Mouse (Mus musculus) limb, embryonic 15.5 days (tissue): ENCODE data around the gene Gatb. TPM values are rescaled to one million over a fixed set of nuclear protein-coding genes. Genes with fewer than 3 reads are reported as not detected.

Experiments
- ATAC-seq: fragments of 200-750 bp; cut with Nextera tagmentation; 2 replicates; pipeline ENCODE4 v1.8.0; 2017; ENCODE audit warnings: low read depth, moderate TSS enrichment; ENCODE audit not compliant: insufficient number of reproducible peaks, low FRiP score, low TSS enrichment
- H3K27ac ChIP-seq: fragments of 300-500 bp; sonication (generic); 2 replicates; pipeline ENCODE4 v1.5.1; 2015; ENCODE audit warnings: moderate library complexity, mild to moderate bottlenecking, inconsistent platforms
- H3K27me3 ChIP-seq: fragments of 300-500 bp; sonication (generic); 2 replicates; pipeline ENCODE4 v1.6.1; 2015; ENCODE audit warnings: inconsistent platforms
- H3K36me3 ChIP-seq: fragments of 300-500 bp; sonication (generic); 2 replicates; pipeline ENCODE4 v1.6.1; 2015; ENCODE audit warnings: inconsistent platforms
- H3K4me1 ChIP-seq: fragments of 300-500 bp; sonication (generic); 2 replicates; pipeline ENCODE4 v1.6.1; 2015; ENCODE audit warnings: inconsistent platforms
- H3K4me2 ChIP-seq: fragments of 300-500 bp; sonication (generic); 2 replicates; pipeline ENCODE4 v1.6.1; 2015; ENCODE audit warnings: mild to moderate bottlenecking, inconsistent platforms
- H3K4me3 ChIP-seq: fragments of 300-500 bp; sonication (generic); 2 replicates; pipeline ENCODE4 v1.5.1; 2015; ENCODE audit warnings: mild to moderate bottlenecking, inconsistent platforms
- H3K9ac ChIP-seq: fragments of 300-500 bp; sonication (generic); 2 replicates; pipeline ENCODE4 v1.6.1; 2015; ENCODE audit warnings: inconsistent platforms
- H3K9me3 ChIP-seq: fragments of 300-500 bp; sonication (generic); 2 replicates; pipeline ENCODE4 v1.6.1; 2016; ENCODE audit warnings: inconsistent platforms
- WGBS: fragments of 180-500 bp; shearing (Covaris S2); methylation state at CpG from one replicate; pipeline ENCODE4 v1.1.7; 2015; 5-methylcytosine and 5-hydroxymethylcytosine counted together
- polyA plus RNA-seq: library from polyadenylated mRNA; unstranded; fragments of >200 nt; fragmentation: Nextera tagmentation; extraction: Ambion mirVana; gene quantifications from 2 replicates; pipeline ENCODE4 v1.2.1, GENCODE M21; 2015

Gene Gatb
- polyA plus RNA-seq = 18.0 and 21.5 TPM in 2 replicates

GRCm38 (mm10) chr3:85573864-85574830 is at the start of gene Gatb:
Gene Gatb (plus strand): TSS chr3:85574119.
- Histone ChIP-seq H3K36me3 (no peaks in the 10 kb centered on the region), H3K9me3 (no peaks in the 10 kb centered on the region), H3K9ac (peak within 1 kb of the TSS; percentile 76), H3K4me3 (peak within 1 kb of the TSS; percentile 78), H3K27ac (peak within 1 kb of the TSS; percentile 78), H3K4me1 (peaks cover 3% of the 10 kb centered on the region; the same call in 1 of the 2 replicates), H3K4me2 (peak within 1 kb of the TSS; percentile 71), H3K27me3 (no peaks in the 10 kb centered on the region)
- 3% methylated on average over 41 of the region's 41 CpGs for WGBS
- ATAC-seq = peak; percentile 99

- Histone ChIP-seq H3K4me3 (no peak overlapping the region), H3K9ac (no peak overlapping the region), H3K27ac (no peak overlapping the region), H3K4me2 (no peak overlapping the region), H3K9me3 (no peaks in the 10 kb centered on the region), H3K36me3 (no peaks in the 10 kb centered on the region), H3K27me3 (no peaks in the 10 kb centered on the region), H3K4me1 (0 out of 2 replicates have a peak, but pooled peaks cover 2% of the 10 kb centered on the region)
- ATAC-seq = no peak
- WGBS = 79% methylated on average over 8 of the region's 8 CpGs
These were observed 43.2 kb upstream of the Gatb start for GRCm38 (mm10) chr3:85530601-85531161.

GRCm38 (mm10) chr3:85532376-85532775 is 41.5 kb upstream of the Gatb start:
- no peak for ATAC-seq
- H3K27me3 ChIP-seq = no peaks in the 10 kb centered on the region
- no peak overlapping the region for H3K4me3 ChIP-seq
- no peaks in the 10 kb centered on the region for H3K9me3 ChIP-seq
- no peak overlapping the region for H3K27ac ChIP-seq
- H3K36me3 ChIP-seq = no peaks in the 10 kb centered on the region
- H3K9ac ChIP-seq = no peak overlapping the region
- H3K4me2 ChIP-seq = no peak overlapping the region
- peaks cover 9% of the 10 kb centered on the region; the same call in 1 of the 2 replicates for H3K4me1 ChIP-seq
- WGBS = 77% methylated on average over 3 of the region's 3 CpGs

- Histone ChIP-seq H3K9me3 (no peaks in the 10 kb centered on the region), H3K27me3 (no peaks in the 10 kb centered on the region), H3K9ac (no peak overlapping the region), H3K36me3 (no peaks in the 10 kb centered on the region), H3K4me2 (no peak overlapping the region), H3K4me1 (peaks cover 9% of the 10 kb centered on the region; the same call in 1 of the 2 replicates), H3K27ac (no peak overlapping the region), H3K4me3 (no peak overlapping the region)
- 87% methylated on average over 3 of the region's 3 CpGs for WGBS
- no peak for ATAC-seq
These were observed 38.9 kb upstream of the Gatb start for GRCm38 (mm10) chr3:85535042-85535441.

DNA sequence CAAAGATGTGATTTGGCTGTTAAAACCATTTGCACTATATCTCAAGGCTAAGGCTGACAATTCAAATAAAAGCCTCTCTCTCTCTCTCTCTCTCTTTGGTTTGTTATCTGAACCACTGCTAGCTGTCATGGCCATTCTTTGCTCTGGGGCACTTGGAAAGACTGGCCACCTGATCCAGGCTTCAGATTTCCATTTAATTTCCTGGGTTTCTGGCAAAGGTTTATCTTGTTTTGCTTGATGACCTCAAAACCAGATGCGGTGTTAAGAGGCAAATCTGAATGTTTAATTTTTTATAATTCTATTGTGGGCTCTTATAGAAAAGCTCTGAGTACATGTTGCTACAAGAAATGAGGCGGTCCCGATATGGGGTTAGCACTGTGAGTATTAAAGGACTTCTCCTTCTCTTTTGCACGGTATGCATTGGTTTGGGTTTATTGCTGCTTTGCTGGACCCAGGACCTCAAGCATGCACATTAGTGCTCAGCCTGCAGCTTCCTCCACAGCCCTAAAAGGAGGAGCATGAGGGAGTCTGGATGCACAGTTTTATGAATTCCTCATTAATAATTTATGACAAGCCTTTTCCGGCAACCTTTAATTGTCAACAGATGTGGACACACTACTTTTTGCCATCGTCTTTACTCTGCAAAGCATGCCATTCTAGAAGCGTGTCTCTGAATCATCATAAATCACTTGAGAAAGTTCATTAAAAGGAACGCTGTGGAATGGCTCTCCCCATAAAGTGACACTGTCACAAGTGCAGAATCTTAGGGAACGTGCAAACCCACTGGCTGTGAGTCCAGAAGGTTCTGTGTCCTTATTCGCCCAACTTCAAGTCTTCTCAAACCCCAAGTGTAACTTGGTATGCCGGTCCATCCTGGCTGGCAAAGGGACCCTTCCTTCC is 38.0 kb upstream of the Gatb start:
- Histone ChIP-seq H3K27ac (no peak overlapping the region), H3K4me1 (peaks cover 9% of the 10 kb centered on the region; the same call in 1 of the 2 replicates), H3K9ac (no peak overlapping the region), H3K36me3 (no peaks in the 10 kb centered on the region), H3K4me3 (no peak overlapping the region), H3K4me2 (no peak overlapping the region), H3K9me3 (no peaks in the 10 kb centered on the region), H3K27me3 (no peaks in the 10 kb centered on the region)
- WGBS = 33% methylated on average over 11 of the region's 11 CpGs
- no peak for ATAC-seq

- no peaks in the 10 kb centered on the region for H3K36me3 ChIP-seq
- H3K27me3 ChIP-seq = no peaks in the 10 kb centered on the region
- no peak for ATAC-seq
- no peaks in the 10 kb centered on the region for H3K9me3 ChIP-seq
- 58% methylated on average over 3 of the region's 3 CpGs for WGBS
- H3K4me1 ChIP-seq = no peaks in the 10 kb centered on the region
- no peak overlapping the region for H3K27ac ChIP-seq
- H3K4me2 ChIP-seq = no peak overlapping the region
- no peak overlapping the region for H3K4me3 ChIP-seq
- H3K9ac ChIP-seq = no peak overlapping the region
These were observed 31.2 kb upstream of the Gatb start for GRCm38 (mm10) chr3:85542765-85543164.

DNA sequence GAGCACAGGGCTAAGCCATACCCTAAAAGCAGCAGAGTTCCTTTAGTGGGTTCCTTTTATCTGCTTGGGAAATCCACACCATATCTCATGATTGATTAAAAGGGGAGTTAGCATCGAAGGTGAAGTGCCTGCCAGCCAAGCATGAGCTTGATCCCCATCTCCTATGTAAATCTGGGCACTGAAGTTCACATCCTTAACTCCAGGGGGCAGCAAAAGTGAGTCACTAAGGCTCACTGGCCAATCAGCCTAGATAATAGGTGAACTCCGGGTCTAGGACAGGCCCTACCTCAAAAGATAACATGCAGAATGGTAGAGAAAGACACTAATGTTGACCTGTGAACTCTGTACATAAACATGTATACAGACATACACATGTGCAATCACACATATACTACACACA is 30.3 kb upstream of the Gatb start:
- H3K4me3 ChIP-seq = no peak overlapping the region
- 58% methylated on average over 2 of the region's 2 CpGs for whole genome bisulfite sequencing
- H3K9ac ChIP-seq = no peak overlapping the region
- H3K27ac ChIP-seq = no peak overlapping the region
- H3K9me3 ChIP-seq = no peaks in the 10 kb centered on the region
- H3K36me3 ChIP-seq = no peaks in the 10 kb centered on the region
- H3K27me3 ChIP-seq = no peaks in the 10 kb centered on the region
- ATAC-seq = no peak
- H3K4me2 ChIP-seq = no peak overlapping the region
- H3K4me1 ChIP-seq = no peaks in the 10 kb centered on the region

DNA sequence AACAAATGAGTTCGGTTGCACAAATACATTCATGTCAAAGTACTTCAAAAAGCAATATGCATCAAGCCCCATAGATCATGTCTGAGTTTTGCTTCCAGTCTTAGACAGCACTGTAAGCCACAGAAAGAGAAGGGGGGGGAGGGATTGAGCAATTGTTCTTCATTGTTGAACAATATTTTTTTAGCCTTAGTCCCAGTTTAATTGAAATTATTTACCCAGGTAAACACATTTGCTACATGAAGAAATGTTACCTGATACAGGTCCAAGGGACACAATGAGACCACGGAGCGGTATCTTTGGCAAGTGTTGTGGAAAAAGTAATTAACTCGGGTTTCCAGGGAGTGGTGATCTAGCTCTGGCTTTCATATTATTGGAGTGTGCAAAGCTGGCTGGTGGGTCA is 23.6 kb upstream of the Gatb start:
- Histone ChIP-seq H3K27ac (no peak overlapping the region), H3K9ac (no peak overlapping the region), H3K4me2 (no peak overlapping the region), H3K27me3 (no peaks in the 10 kb centered on the region), H3K36me3 (no peaks in the 10 kb centered on the region), H3K4me3 (no peak overlapping the region), H3K9me3 (no peaks in the 10 kb centered on the region), H3K4me1 (0 out of 2 replicates have a peak, but pooled peaks cover 4% of the 10 kb centered on the region)
- 43% methylated on average over 4 of the region's 4 CpGs for WGBS
- no peak for ATAC-seq

- Histone ChIP-seq H3K9me3 (no peaks in the 10 kb centered on the region), H3K9ac (no peak overlapping the region), H3K36me3 (no peaks in the 10 kb centered on the region), H3K4me1 (0 out of 2 replicates have a peak, but pooled peaks cover 4% of the 10 kb centered on the region), H3K4me2 (no peak overlapping the region), H3K27ac (no peak overlapping the region), H3K27me3 (no peaks in the 10 kb centered on the region), H3K4me3 (no peak overlapping the region)
- no peak for ATAC-seq
- 73% methylated on average over 2 of the region's 2 CpGs for WGBS
These were observed 22.6 kb upstream of the Gatb start for GRCm38 (mm10) chr3:85551352-85551751.

DNA sequence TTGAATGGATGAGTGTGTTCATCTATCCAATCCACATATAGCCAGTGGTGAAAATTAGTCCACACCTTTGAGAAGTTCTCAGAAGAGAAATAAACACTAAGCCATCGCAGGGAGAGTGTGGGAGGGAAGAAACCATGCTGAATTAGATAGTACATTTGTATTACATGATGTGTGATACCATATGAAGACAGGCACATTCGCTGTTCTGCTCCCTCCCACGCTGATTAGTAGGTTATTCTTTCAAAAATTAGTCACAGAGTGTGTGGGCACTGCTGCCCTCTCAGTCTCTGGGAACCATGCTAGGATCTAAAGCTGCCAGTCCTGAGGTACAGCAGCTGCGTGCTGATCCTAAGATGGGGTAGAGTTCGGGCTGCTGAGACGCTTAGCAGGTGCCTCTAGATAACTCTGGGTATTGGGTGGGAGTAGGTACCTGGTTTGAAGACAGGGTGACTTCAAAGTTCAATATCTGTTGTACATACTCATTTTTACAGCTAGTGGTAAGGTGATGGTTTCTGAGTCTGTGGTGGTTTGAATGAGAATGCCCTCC is 20.1 kb upstream of the Gatb start:
- H3K9ac ChIP-seq = no peak overlapping the region
- no peaks in the 10 kb centered on the region for H3K36me3 ChIP-seq
- H3K9me3 ChIP-seq = no peaks in the 10 kb centered on the region
- no peak for ATAC-seq
- WGBS = 84% methylated on average over 6 of the region's 6 CpGs
- no peak overlapping the region for H3K4me2 ChIP-seq
- H3K27me3 ChIP-seq = no peaks in the 10 kb centered on the region
- 0 out of 2 replicates have a peak, but pooled peaks cover 4% of the 10 kb centered on the region for H3K4me1 ChIP-seq
- no peak overlapping the region for H3K27ac ChIP-seq
- H3K4me3 ChIP-seq = no peak overlapping the region

GRCm38 (mm10) chr3:85564603-85565002 is 9.3 kb upstream of the Gatb start:
- no peak for ATAC-seq
- Histone ChIP-seq H3K4me1 (no peaks in the 10 kb centered on the region), H3K36me3 (no peaks in the 10 kb centered on the region), H3K9me3 (no peaks in the 10 kb centered on the region), H3K9ac (no peak overlapping the region), H3K4me2 (no peak overlapping the region), H3K27me3 (no peaks in the 10 kb centered on the region), H3K4me3 (no peak overlapping the region), H3K27ac (no peak overlapping the region)
- 52% methylated on average over 2 of the region's 2 CpGs for WGBS
